Mouse (Mus musculus) embryonic stem cell, embryonic (primary cell): ENCODE data around the gene Tdrd7.

Experiments
- CTCF ChIA-PET, 4 experiments: fragments of 300-600 bp in 2 of 4; fragments of 350-600 bp in 2 of 4; sonication (Branson Sonifier 250); formaldehyde crosslinking; loops; one replicate each; lab custom pipeline; 2022; ENCODE audit warnings: inconsistent platforms in 2 of 4; lab: Charles Lee
- POLR2A ChIA-PET, 4 experiments: fragments of 300-600 bp in 2 of 4; fragments of 350-600 bp in 2 of 4; sonication (Branson Sonifier 250); formaldehyde crosslinking; loops; one replicate each; lab custom pipeline; 2022; ENCODE audit warnings: antibody characterized with exemption in 4 of 4, inconsistent platforms in 1 of 4; lab: Charles Lee

Tdrd7 gene

DNA sequence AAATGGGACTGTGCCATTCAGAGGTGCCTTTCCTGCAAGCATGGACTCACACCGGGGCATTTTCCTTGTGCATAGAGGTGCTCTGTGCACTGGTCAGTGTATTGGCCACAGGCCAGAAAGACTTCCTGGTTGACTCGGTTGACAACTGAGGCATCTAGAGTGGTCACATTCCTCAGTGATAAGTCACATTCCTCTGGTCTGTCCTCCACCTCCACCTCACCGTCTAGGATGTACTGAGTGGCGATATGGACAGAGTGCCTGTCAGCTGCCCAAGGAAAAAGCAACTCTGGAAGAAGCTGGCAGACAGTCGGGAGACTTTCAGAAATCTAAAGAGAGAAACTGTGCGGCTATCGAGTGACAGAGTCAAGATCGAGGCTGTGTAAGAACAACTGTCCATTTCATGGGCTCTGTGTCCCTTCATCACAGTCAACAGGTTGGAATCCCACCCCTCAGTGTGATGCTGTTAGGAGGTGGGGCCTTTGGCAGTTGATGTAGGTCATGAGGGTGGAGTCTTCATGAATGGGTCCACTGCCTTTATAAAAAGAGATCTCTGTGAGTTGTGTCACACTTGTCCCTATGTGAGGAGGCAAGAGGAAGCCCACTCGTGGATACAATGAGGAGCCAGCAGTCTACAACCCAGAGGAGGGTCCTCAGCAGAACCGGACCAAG is at the start of gene Tdrd7:
Gene Tdrd7, plus strand, starts transcription at position 564 of the 669 bp plus-strand sequence.
- CTCF ChIA-PET: no interaction called here
- POLR2A ChIA-PET: interaction anchor here in 3 of 4 experiments (0.6 to 1.2 kb wide), 4 partner anchors 8 to 43 kb away, joined by 3 to 4 read pairs (median 4); no protein-coding TSS in a partner anchor

DNA sequence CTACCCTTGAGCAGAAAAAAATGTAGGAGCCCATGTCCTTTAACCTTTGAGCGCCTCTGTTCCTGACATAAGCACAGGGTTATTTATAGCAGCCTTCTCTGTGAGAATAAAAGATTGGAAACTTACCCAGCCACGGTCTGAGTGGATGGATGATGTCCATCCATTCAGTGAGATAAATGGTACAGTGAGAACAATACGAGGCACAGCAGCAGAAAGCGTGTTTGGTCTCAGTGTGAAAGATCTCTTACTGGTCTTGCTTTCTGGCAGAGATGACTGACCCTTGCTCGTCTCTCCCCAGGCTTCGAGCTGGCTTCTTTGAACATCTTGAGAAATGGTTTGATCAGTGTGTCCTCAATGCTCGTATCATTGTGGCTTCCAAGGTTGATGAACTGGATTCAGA is 48.0 kb upstream of the Tdrd7 start:
- ChIA-PET POLR2A (interaction anchor here in 1 of 4 experiments (0.6 kb wide), 1 partner anchor 717 kb away, joined by 4 read pairs; no protein-coding TSS in a partner anchor), CTCF (no interaction called here)

DNA sequence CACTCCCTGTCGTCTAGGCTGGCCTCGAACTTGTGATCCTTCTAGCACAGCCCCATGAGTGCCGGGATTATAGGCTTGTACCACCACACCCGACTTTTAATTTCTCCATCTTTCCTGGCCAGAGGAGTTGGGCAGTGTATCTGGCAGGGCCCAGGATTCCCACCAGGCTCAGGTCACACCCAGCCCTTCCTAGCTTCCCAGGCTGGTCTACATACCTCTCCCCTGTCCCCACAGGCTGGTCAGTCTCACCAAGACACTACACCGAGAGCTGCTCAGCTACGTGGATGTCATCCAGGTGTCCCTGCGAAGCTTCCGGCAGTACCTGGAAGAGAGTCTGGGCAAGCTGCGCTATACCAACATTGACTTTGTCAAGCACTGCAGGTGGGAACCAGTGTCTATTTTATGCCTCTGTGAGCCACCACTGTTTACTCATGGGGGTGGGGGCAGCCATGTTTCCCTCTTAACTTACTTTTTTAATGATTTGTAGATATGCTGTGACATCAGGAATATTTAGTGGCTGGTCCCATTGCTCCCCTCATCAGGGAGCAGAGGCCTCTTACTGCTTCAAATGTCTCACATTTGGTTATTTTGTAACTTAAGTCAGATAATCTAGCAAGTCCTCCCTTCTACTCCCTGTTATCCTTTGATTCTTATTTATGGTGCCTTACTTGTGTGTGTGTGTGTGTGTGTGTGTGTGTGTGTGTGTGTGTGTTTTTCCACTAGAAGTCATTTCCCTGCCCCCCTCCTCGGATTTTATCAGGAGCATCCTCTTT is 43.3 kb upstream of the Tdrd7 start:
- ChIA-PET POLR2A (interaction anchor here in 1 of 4 experiments (0.6 kb wide), 1 partner anchor 43 kb away, joined by 4 read pairs; no protein-coding TSS in a partner anchor), CTCF (interaction anchor here in 1 of 4 experiments (0.7 kb wide), 1 partner anchor 1430 kb away, joined by 3 read pairs; no protein-coding TSS in a partner anchor)

DNA sequence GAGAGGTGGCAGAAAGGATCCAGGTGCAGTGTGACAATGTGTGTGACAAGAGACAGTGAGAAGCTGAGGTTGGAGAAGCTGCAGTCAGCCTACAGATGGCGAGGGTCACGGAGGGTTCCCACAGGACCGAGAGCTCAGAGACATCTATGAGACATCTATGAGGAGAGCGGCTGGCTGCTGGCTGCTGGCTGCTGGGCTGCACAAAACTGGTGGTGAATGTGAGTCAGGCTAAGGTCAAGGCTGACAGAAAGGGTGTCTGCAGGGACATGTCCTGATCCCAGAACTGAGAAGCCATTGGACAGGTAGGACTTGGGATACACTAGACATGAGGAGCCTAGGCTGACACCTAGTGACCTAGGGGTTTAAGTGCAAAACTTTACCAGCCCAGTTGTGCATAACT is 41.1 kb upstream of the Tdrd7 start:
- ChIA-PET CTCF (interaction anchor here in 1 of 4 experiments (0.6 kb wide), 1 partner anchor 104 kb away, joined by 3 read pairs; no protein-coding TSS in a partner anchor), POLR2A (no interaction called here)

DNA sequence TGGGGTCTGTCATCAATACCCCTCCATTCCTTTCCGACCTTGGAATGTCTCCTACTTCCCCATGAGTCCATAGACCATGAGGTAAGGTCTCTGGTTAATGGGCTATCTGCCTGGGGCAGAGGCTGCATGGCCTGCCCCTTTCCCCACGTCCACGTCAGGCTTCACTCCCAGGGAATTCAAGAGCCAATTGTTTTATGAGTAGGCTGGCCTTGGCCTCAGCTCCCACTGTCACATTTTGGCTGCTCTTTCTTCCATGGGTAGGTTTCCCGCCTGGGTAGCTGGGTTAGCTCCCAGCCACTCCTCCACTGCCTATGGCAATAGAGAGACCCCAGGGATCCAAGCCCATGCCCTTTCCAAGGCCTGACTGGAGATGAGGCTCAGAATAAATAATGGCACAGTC is 36.6 kb upstream of the Tdrd7 start:
- CTCF ChIA-PET: no interaction called here
- POLR2A ChIA-PET: no interaction called here

DNA sequence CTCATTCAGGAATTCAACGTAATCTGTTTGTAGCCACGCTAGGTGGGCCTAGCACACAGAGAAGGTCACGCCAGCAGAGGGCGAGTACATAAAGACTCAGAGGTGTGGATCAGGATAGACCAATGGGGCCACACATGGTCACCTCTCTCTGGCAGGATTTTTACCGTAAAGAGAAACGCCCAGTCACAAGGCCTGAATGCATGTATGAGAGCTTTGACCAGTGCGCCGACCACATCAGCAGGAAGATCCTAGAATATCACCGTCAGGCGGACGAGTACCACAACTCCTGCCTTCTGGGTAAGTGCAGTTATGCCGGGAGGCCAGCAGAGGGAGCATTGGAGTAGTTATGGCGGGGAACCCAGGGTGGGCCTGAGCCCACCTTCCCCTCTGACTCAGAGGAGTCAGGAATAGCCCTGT is 23.5 kb upstream of the Tdrd7 start:
- CTCF ChIA-PET: interaction anchor here in 2 of 4 experiments (0.5 to 0.7 kb wide), 2 partner anchors 10 to 111 kb away, joined by 3 to 4 read pairs; no protein-coding TSS in a partner anchor
- POLR2A ChIA-PET: interaction anchor here in 1 of 4 experiments (0.6 kb wide), 1 partner anchor 710 kb away, joined by 4 read pairs; no protein-coding TSS in a partner anchor

DNA sequence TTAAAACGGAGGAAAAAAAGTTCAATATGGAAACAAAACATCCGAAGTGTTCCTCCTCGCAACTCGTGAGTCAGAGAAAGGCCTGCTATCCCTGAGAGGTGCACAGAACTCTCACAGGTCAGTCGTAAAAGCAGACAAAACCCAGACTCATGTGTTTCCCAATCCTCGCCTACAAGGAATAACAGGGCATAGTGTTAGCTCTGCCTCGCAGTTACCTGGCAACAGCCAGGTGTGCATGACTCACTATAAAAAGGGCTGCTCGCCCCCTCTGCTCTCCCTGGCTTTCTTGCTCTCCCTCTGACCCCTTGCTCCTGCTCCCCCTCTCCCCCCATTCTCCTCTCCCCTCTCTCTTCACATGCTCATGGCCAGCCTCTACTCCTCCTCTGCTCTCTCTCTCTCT is 17.4 kb upstream of the Tdrd7 start:
- ChIA-PET POLR2A (no interaction called here), CTCF (no interaction called here)

DNA sequence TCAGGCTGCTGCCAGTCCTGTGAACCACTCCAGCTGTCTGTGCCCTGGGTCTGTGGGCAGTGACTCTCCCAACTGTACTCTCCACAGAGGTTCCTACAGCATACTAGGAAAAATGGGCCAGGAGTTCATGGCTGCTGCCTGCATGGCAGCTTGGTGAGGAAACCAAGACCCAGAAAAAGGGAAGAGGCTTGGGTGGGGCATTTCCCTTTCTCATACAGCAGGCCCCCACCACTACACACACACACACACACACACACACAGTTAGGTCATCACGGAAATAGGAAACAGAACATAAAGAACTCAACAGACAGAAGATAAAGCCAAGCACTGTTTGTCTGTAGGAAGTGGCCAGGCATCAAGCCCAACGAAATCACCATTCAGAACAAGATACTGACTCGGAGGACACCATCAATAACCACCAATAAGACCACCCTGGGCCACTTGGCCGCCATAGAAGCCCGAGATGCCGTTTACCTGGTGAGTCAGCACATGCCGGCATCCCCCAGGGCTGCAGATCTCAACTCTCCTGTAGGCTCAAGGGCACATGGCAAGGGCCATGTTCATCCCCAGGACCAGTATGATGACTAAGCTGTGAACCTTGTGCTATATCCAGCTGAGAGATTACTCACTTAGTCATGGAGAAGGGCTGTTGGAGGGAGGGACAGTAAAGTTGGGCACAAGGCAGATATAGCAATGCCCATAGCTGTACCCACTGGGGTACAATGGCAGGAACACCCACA is 15.9 kb upstream of the Tdrd7 start:
- CTCF ChIA-PET: interaction anchor here in 1 of 4 experiments (0.6 kb wide), 1 partner anchor 328 kb away, joined by 3 read pairs; no protein-coding TSS in a partner anchor
- POLR2A ChIA-PET: no interaction called here

DNA sequence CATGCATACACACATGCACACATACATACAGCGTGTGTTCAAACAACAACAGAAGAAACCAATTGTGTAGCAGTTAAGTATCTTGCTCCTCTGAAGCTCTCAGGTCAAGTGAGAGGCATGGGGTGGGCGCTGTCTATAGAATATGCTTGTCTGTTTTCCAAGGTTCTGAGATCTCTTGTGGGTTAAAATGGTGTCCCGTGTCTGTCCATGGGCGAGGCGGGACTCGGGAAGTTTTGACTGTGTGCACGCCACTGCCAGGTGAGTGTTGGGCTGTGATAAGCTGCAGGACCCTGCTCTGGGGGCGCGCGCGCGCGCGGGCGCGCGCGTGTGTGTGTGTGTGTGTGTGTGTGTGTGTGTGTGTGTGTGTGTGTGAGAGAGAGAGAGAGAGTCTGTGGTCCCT is 13.3 kb upstream of the Tdrd7 start:
- CTCF ChIA-PET: interaction anchor here in 1 of 4 experiments (1.5 kb wide), 1 partner anchor 10 kb away, joined by 4 read pairs; no protein-coding TSS in a partner anchor
- POLR2A ChIA-PET: interaction anchor here in 1 of 4 experiments (0.7 kb wide), 1 partner anchor 524 kb away, joined by 3 read pairs; no protein-coding TSS in a partner anchor

DNA sequence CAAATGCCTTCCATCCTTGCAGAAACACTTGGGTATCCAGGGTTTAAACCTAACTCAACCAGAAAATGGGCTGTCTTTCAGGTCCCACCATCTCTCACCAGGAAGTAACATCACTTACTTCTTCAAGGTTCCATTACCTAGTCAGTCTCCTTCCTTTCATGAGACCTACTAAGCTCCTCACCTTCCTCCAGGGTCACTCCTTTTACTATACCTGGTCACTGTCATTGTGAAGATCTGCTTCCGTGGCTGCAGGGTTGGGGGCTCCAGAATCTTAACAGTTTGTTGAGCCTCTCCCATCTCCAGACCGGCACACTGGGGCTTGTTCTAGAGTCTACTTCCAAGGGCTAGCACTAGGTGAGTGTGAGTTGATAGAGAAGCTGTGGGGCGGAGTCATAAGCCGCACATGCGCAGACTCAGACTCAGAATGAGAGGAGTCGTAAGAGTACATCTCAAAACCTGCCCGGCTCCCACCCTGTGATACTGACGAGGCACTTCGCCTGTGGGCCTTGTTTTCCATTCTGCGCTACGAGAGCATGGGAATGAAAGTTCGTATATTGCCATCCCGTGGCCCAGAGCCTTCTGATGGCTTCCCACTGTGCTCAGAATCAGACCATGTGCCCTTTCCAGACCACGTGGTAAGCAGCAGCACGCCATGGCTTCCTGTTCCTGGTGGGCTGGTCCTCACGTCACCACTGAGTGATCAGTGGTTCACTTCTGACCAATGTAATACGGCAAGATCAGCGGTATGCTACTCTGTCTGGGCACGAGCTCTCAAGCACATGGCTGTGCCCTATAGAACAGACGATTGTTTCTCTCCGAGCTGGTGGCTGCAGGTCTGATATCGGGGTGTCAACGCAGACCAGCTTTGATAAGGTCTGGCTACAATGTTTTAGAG is 11.9 kb upstream of the Tdrd7 start:
- POLR2A ChIA-PET: interaction anchor here in 1 of 4 experiments (1.1 kb wide), 1 partner anchor 19 kb away, joined by 3 read pairs; no protein-coding TSS in a partner anchor
- CTCF ChIA-PET: no interaction called here

DNA sequence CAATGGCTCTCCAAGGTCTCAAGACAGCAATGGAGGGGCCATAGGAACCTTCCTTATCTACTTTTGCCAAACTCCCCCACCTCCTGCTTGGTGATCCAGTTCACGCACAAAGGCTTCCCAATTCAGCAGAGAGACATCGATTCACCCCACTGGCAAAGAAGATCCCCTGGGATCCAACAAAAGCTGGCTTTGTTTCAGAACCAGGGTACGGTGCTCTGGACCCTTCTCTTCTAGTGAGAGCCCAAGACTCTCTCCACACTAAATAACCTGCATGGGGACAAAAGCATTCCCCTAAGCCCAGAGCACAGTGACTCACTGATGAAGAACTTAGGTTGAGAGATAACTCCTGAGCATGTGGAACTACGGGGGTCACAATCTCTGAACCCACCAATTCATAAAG is 9.9 kb upstream of the Tdrd7 start:
- ChIA-PET CTCF (no interaction called here), POLR2A (no interaction called here)

DNA sequence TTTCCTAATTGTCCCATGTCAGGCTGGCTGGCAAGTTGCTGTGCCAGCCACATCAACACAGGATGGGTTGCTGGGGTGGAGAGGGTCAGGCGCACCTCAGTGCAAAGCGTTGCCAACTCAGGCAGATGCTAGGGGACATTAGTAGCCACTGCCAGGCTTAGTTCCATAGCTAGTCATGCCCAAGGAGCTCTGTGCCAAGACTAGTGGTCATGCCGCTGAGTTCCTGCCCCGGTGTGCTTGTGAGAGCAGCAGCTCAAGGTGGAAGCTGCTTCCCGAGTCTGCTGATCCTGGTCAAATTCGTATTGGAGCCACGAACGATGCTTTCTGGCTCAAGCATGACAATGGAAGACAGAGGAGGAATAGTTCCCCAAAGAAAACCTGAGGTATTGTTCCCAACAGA is 9.0 kb upstream of the Tdrd7 start:
- CTCF ChIA-PET: no interaction called here
- POLR2A ChIA-PET: no interaction called here

DNA sequence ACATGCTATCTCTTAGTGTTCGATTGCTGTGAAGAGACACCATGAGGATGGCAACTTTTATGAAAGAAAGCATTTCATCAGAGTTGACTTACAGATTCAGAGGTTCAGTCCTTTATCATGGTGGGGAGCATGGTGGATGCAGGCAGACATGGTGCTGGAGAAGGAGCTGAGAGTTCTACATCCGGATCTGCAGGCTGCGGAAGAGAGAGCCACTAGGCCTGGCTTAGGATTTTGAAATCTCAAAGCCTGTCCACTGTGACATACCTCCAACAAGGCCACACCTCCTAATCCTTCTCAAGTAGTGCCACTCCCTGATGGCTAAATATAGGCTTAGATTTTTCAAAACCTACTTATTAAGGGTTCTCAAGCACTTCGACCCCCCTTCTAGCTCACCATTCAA is 8.4 kb upstream of the Tdrd7 start:
- CTCF ChIA-PET: no interaction called here

DNA sequence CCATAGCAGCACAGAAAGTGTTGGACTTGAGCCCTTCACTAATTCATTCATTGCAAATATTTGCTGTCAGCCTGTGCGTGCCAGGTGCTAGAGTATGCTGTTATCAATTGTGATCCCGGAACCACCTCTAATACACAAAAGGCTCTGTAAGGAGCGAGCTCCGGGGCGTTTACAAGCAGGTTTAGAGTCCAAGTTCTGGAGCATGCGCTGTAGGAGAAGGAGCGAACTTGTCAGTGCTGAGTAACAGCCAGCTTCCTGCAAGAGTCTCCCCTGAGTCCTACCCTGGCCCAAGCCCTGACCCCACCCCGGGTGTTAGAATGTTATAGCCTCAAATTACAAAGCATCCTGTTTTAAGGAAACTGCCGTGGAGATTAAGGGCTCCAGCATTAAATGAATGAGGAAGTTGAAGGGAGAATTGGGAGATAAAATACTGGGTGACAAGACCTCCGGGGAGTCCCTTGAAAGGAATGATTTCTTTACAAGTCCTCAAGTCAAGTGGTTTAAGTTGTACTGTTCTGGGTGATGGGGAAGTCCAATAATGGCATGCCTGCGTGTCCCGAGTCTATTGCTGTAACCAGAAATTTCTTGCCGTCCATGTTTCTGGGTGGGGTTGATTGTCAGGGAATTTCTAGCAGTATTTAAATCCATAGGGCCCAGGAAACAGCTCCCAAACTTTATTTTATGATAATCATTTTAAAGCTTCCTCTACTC is 758 bp downstream of the Tdrd7 start:
- ChIA-PET CTCF (interaction anchor here in 2 of 4 experiments (0.6 to 1.1 kb wide), 2 partner anchors 21 to 344 kb away, joined by 3 to 6 read pairs; no protein-coding TSS in a partner anchor), POLR2A (interaction anchor here in 2 of 4 experiments (0.6 to 1.2 kb wide), 5 partner anchors 11 to 1114 kb away, joined by 3 to 4 read pairs (median 3); no protein-coding TSS in a partner anchor)

More for the DNA sequence above, 8.4 kb upstream of the Tdrd7 start:
- POLR2A ChIA-PET: no interaction called here

DNA sequence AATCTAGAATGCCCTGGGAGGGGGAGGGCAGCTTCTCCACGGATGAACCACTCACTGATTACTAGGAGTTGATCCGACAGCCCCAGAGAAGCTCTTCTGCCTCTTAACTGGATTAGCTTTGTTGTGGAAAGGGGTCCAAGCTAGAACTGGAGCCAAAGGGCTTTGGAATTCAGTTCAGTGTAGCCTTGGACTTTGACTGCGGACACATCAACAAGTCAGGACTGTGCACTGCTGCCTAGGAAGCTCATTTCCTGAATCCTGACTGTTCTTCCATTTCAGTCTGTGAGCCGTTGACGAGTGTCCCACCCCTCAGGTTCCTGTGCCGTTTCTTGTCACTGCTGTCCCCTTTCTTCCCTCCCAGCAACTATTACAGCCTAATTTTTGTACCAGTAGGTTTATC is 1.6 kb downstream of the Tdrd7 start:
- ChIA-PET POLR2A (interaction anchor here in 2 of 4 experiments (0.5 to 0.7 kb wide), 2 partner anchors 219 to 539 kb away, joined by 3 to 4 read pairs; no protein-coding TSS in a partner anchor), CTCF (interaction anchor here in 2 of 4 experiments (0.5 to 1.1 kb wide), 3 partner anchors 22 to 1536 kb away, joined by 3 to 6 read pairs (median 3); no protein-coding TSS in a partner anchor)

DNA sequence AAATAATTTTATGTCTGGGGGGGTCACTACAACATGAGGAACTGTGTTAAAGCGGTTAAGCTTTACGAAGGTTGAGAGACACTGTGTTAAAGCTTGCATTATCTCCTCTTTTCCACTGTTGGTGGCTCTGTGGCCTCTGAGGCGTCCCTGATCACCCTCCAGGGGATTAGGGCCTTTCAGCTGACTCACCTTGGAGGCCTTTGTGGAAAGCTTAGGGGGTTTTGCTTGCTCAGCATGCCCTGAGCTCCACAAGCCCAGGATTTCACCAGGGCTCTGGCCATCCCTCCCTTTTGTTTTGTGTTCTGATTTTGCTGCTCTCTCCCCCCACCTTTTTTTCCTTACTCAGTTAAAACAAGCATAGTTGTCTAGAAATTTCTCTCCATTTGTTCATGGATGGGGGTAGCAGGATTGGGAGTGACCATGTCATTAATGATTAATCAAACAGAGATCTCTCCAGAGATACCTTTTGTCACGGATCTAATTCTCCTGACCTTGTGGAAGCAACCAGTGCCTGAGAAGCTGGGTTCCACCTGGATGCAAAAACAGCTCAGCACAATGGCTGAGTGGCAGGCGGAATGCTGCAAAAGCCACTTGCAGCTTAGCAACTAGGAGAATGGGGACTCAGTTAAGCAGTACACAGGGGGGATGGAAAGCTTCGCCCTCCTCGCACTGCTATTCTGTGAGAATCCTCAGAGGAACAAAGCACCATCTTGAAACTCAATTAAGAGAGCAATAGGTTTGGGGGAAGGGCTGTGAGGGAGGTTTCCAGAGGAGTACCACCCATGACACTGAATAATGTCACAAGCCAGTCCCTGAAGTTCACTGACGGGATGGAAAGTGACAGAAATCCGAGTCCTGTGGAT is 2.6 kb downstream of the Tdrd7 start:
- CTCF ChIA-PET: no interaction called here
- POLR2A ChIA-PET: interaction anchor here in 1 of 4 experiments (0.5 kb wide), 1 partner anchor 400 kb away, joined by 3 read pairs; no protein-coding TSS in a partner anchor
